Mouse (Mus musculus) gastrocnemius, adult 2 months (tissue): ENCODE data around the gene Tns3. TPM values are rescaled to one million over a fixed set of nuclear protein-coding genes. Genes with fewer than 3 reads are reported as not detected.

ENCODE experiments used
- DNase-seq: peaks from one replicate; pipeline ENCODE4 v3.0.0; 2022
- H3K27ac ChIP-seq: fragments of 200-600 bp; 2 replicates; pipeline ENCODE4 v1.8.1; 2022; ENCODE audit warnings: mild to moderate bottlenecking
- H3K4me3 ChIP-seq: fragments of 200-600 bp; 2 replicates; pipeline ENCODE4 v1.8.1; 2022; ENCODE audit warnings: mild to moderate bottlenecking, moderate library complexity
- CTCF ChIP-seq: fragments of 200-600 bp; IDR thresholded peaks from 2 replicates; pipeline ENCODE4 v1.8.1; 2022; ENCODE audit warnings: antibody characterized with exemption, mild to moderate bottlenecking, moderate library complexity
- intact Hi-C: fragments of 180-260 bp; cut with DNase I; formaldehyde crosslinking; loops from one replicate; pipeline ENCODE4 v1.15.1; 2025
- total RNA-seq, 2 experiments: library from RNA; stranded (reverse); gene quantifications; 2 replicates each; pipeline ENCODE4 v1.2.3; 2021

Tns3 gene
- total RNA-seq, 2 experiments from 2014 or later: 4.9 to 9.8 TPM

GRCm38 (mm10) chr11:8656448-8657393, 7.6 kb downstream of the Tns3 start:
- intact Hi-C loops: no loop called here
- no peak for TF ChIP-seq CTCF
- Histone ChIP-seq H3K4me3 (no peak overlapping the region), H3K27ac (no peak overlapping the region)
- no peak for DNase-seq

- Histone ChIP-seq H3K4me3 (no peak overlapping the region), H3K27ac (peak overlapping the region; percentile 46)
- TF ChIP-seq CTCF: no peak
- DNase-seq: peak; percentile 69
- intact Hi-C loops: no loop called here
These were observed 10.5 kb downstream of the Tns3 start for GRCm38 (mm10) chr11:8653800-8654295.

GRCm38 (mm10) chr11:8652792-8653645, 11.3 kb downstream of the Tns3 start:
- DNase-seq: no peak
- Histone ChIP-seq H3K4me3 (no peak overlapping the region), H3K27ac (peak overlapping the region; percentile 46)
- intact Hi-C loops: no loop called here
- no peak for TF ChIP-seq CTCF

GRCm38 (mm10) chr11:8652116-8652714, 12.1 kb downstream of the Tns3 start:
- intact Hi-C loops: no loop called here
- Histone ChIP-seq H3K4me3 (no peak overlapping the region), H3K27ac (no peak overlapping the region)
- no peak for DNase-seq
- no peak for TF ChIP-seq CTCF

GRCm38 (mm10) chr11:8651448-8652035, 12.8 kb downstream of the Tns3 start:
- no peak for DNase-seq
- intact Hi-C loops: no loop called here
- TF ChIP-seq CTCF: no peak

GRCm38 (mm10) chr11:8645609-8646008, 18.7 kb downstream of the Tns3 start:
- no peak for TF ChIP-seq CTCF
- intact Hi-C loops: no loop called here
- no peak for DNase-seq
- H3K4me3 ChIP-seq: no peak overlapping the region
- no peak overlapping the region for H3K27ac ChIP-seq

More at GRCm38 (mm10) chr11:8651448-8652035, 12.8 kb downstream of the Tns3 start:
- Histone ChIP-seq H3K4me3 (no peak overlapping the region), H3K27ac (no peak overlapping the region)

GRCm38 (mm10) chr11:8644272-8644671, 20.1 kb downstream of the Tns3 start:
- no peak overlapping the region for H3K27ac ChIP-seq
- intact Hi-C loops: no loop called here

GRCm38 (mm10) chr11:8641634-8642277, 22.6 kb downstream of the Tns3 start:
- no peak for TF ChIP-seq CTCF
- H3K4me3 ChIP-seq: no peak overlapping the region
- intact Hi-C loops: no loop called here
- H3K27ac ChIP-seq: no peak overlapping the region
- no peak for DNase-seq

More at GRCm38 (mm10) chr11:8644272-8644671, 20.1 kb downstream of the Tns3 start:
- no peak for TF ChIP-seq CTCF
- DNase-seq: no peak
- no peak overlapping the region for H3K4me3 ChIP-seq

GRCm38 (mm10) chr11:8639726-8640125, 24.6 kb downstream of the Tns3 start:
- intact Hi-C loops: no loop called here
- H3K27ac ChIP-seq: no peak overlapping the region
- TF ChIP-seq CTCF: no peak

GRCm38 (mm10) chr11:8639007-8639718, 25.2 kb downstream of the Tns3 start:
- H3K27ac ChIP-seq: no peak overlapping the region
- intact Hi-C loops: no loop called here
- no peak for TF ChIP-seq CTCF

More at GRCm38 (mm10) chr11:8639726-8640125, 24.6 kb downstream of the Tns3 start:
- no peak for DNase-seq
- no peak overlapping the region for H3K4me3 ChIP-seq

More at GRCm38 (mm10) chr11:8639007-8639718, 25.2 kb downstream of the Tns3 start:
- no peak overlapping the region for H3K4me3 ChIP-seq
- DNase-seq: no peak
